Mouse (Mus musculus) midbrain, embryonic 11.5 days (tissue): Measurements from ENCODE around the gene Hps5. TPM values are rescaled to one million over a fixed set of nuclear protein-coding genes. Genes with fewer than 3 reads are reported as not detected.

Experiments
- ATAC-seq: fragments of 200-750 bp; cut with Nextera tagmentation; 2 replicates; pipeline ENCODE4 v1.8.0; 2017; ENCODE audit warnings: moderate TSS enrichment, moderate library complexity; ENCODE audit not compliant: low FRiP score
- DNase-seq: peaks from one replicate; pipeline ENCODE4 v3.0.0; 2015; ENCODE audit warnings: low spot score; ENCODE audit errors: missing footprints
- H3K27ac ChIP-seq: fragments of 300-500 bp; sonication (generic); 2 replicates; pipeline ENCODE4 v1.5.1; 2014; ENCODE audit warnings: low read depth, low read length
- H3K27me3 ChIP-seq: fragments of 300-500 bp; sonication (generic); 2 replicates; pipeline ENCODE4 v1.6.1; 2014; ENCODE audit warnings: mild to moderate bottlenecking, low read length, moderate library complexity, mixed read lengths; ENCODE audit not compliant: control insufficient read depth, insufficient read depth
- H3K36me3 ChIP-seq: fragments of 300-500 bp; sonication (generic); 2 replicates; pipeline ENCODE4 v1.6.1; 2014; ENCODE audit warnings: mild to moderate bottlenecking, low read length, moderate library complexity, mixed read lengths; ENCODE audit not compliant: control insufficient read depth, insufficient read depth
- H3K4me1 ChIP-seq: fragments of 300-500 bp; sonication (generic); 2 replicates; pipeline ENCODE4 v1.6.1; 2014; ENCODE audit warnings: low read length; ENCODE audit not compliant: control insufficient read depth, insufficient read depth
- H3K4me2 ChIP-seq: fragments of 300-500 bp; sonication (generic); 2 replicates; pipeline ENCODE4 v1.6.1; 2014; ENCODE audit warnings: mild to moderate bottlenecking, moderate library complexity
- H3K4me3 ChIP-seq: fragments of 300-500 bp; sonication (generic); 2 replicates; pipeline ENCODE4 v1.5.1; 2014; ENCODE audit warnings: low read depth, low read length
- H3K9ac ChIP-seq: fragments of 300-500 bp; sonication (generic); 2 replicates; pipeline ENCODE4 v1.6.1; 2014; ENCODE audit warnings: low read length
- H3K9me3 ChIP-seq: fragments of 300-500 bp; sonication (generic); 2 replicates; pipeline ENCODE4 v1.6.1; 2016; ENCODE audit warnings: low read length; ENCODE audit not compliant: control insufficient read depth
- WGBS: fragments of 180-500 bp; shearing (Covaris S2); extraction: QIAGEN DNeasy Blood & Tissue Kit; methylation state at CpG from one replicate; pipeline ENCODE4 v1.1.7; 2014; 5-methylcytosine and 5-hydroxymethylcytosine counted together
- polyA plus RNA-seq: library from polyadenylated mRNA; unstranded; fragments of >200 nt; fragmentation: Nextera tagmentation; extraction: Ambion mirVana; gene quantifications from 2 replicates; pipeline ENCODE4 v1.2.1, GENCODE M21; 2014

Gene Hps5
- polyA plus RNA-seq, 1 experiment from 2014 or later = 17.9 TPM

DNA sequence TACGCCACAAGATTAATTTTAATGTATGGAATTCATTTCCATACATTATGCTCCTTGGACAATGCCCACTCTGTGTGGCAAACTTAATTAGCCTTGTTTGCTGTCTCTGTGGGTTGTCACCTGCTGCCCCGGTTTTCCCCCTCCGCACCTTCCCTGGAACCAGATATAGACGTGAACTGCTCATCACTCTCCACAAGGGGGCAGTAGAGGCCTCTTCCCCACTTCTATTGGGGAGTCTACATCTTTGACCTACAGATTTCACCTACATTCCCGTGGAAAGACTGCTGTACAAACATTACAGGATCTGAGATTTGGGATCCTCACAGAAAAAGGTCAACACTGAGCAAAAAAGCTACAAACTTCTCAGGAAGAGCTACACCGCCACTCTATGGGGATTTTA, 81.3 kb downstream of the Hps5 start:
- Histone ChIP-seq H3K36me3 (no peaks in the 10 kb centered on the region), H3K4me2 (no peak overlapping the region), H3K27ac (no peak overlapping the region), H3K4me3 (no peak overlapping the region), H3K27me3 (no peaks in the 10 kb centered on the region), H3K9ac (no peak overlapping the region), H3K9me3 (no peaks in the 10 kb centered on the region), H3K4me1 (peaks cover 4% of the 10 kb centered on the region)
- ATAC-seq = no peak
- 32% methylated on average over 6 of the region's 6 CpGs for WGBS
- DNase-seq = peak; percentile 91

DNA sequence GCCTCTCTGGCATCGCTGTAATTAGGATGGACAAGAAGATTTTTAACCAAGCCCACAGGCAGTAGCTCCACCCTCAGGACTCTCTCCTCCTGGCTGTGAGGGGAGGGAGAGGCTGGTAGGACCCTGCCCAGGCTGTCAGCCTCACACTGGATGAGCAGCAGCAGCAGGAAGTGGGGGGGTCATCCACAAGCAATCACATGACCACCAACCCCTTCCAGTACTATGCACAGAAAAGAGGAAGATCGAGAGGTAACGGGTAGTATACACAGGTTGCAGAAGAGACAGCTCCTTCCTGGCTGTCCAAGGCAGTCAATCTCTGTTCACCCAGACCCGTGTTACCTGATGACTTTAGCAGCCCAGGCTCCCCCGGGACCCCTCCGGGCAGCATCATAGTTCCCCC, 83.6 kb downstream of the Hps5 start:
- H3K36me3 ChIP-seq = no peaks in the 10 kb centered on the region
- no peak overlapping the region for H3K4me2 ChIP-seq
- no peak overlapping the region for H3K9ac ChIP-seq
- H3K4me3 ChIP-seq = no peak overlapping the region
- DNase-seq = no peak
- ATAC-seq = no peak
- no peaks in the 10 kb centered on the region for H3K9me3 ChIP-seq
- H3K27me3 ChIP-seq = no peaks in the 10 kb centered on the region
- 72% methylated on average over 6 of the region's 6 CpGs for WGBS
- peaks cover 6% of the 10 kb centered on the region for H3K4me1 ChIP-seq
- no peak overlapping the region for H3K27ac ChIP-seq

Other genes with a start within 250 kb of the Hps5 start
- gene Sergef, start 156.3 kb downstream of the Hps5 start, polyA plus RNA-seq = 14.3 and 15.7 TPM in 2 replicates
- gene Tph1, start 123.5 kb downstream of the Hps5 start, polyA plus RNA-seq = 0.21 and 0.59 TPM in 2 replicates
- 42.4 and 44.1 TPM in 2 replicates for gene Saal1, start 85.4 kb downstream of the Hps5 start, polyA plus RNA-seq
- gene Saa3, start 80.4 kb downstream of the Hps5 start, polyA plus RNA-seq = 0.07 TPM in 1 of 2 replicates, not detected in the other
- gene Saa4, start 63.5 kb downstream of the Hps5 start, polyA plus RNA-seq = not detected in 2 replicates
- not detected in 2 replicates for gene Saa1, start 53.1 kb downstream of the Hps5 start, polyA plus RNA-seq
- not detected in 2 replicates for gene Saa2, start 44.3 kb downstream of the Hps5 start, polyA plus RNA-seq
- gene Gtf2h1, start within 50 bp of the Hps5 start, polyA plus RNA-seq = 58.0 and 62.4 TPM in 2 replicates
- 1,513 and 1,542 TPM in 2 replicates for gene Ldha, start 45.4 kb upstream of the Hps5 start, polyA plus RNA-seq
- not detected in 2 replicates for gene Ldhc, start 65.1 kb upstream of the Hps5 start, polyA plus RNA-seq
- gene Tsg101, start 123.9 kb upstream of the Hps5 start, polyA plus RNA-seq = 342 and 362 TPM in 2 replicates
- 14.3 and 14.8 TPM in 2 replicates for gene Uevld, start 162.5 kb upstream of the Hps5 start, polyA plus RNA-seq
- not detected in 2 replicates for gene Gm9999, start 187.5 kb upstream of the Hps5 start, polyA plus RNA-seq
- gene Spty2d1, start 212.3 kb upstream of the Hps5 start, polyA plus RNA-seq = 12.5 and 13.3 TPM in 2 replicates